Mouse (Mus musculus) fibroblast of lung, adult 2 months (primary cell): Measurements from ENCODE around the gene Nrxn2.
A peak's percentile ranks its signal among the peaks of the same experiment; 100 is the strongest.

Source experiments
- DNase-seq: peaks from one replicate; pipeline ENCODE4 v3.0.0-alpha.2; 2011; ENCODE audit warnings: low read depth

The Nrxn2 gene

GRCm38 (mm10) chr19:6392743-6393393 lies 25.7 kb upstream of the Nrxn2 start:
- DNase-seq, result no peak

GRCm38 (mm10) chr19:6393637-6394036 lies 24.9 kb upstream of the Nrxn2 start:
- no peak for DNase-seq

GRCm38 (mm10) chr19:6396237-6396636 lies 22.3 kb upstream of the Nrxn2 start:
- no peak for DNase-seq

- no peak for DNase-seq
Observed at GRCm38 (mm10) chr19:6397582-6398249, 20.8 kb upstream of the Nrxn2 start.

- DNase-seq, result no peak
Observed at GRCm38 (mm10) chr19:6398447-6399284, 19.9 kb upstream of the Nrxn2 start.

GRCm38 (mm10) chr19:6399285-6400095 lies 19.0 kb upstream of the Nrxn2 start, which contains the start of gene Rasgrp2:
Gene Rasgrp2 (plus strand): TSS chr19:6399340.
- DNase-seq, result no peak

GRCm38 (mm10) chr19:6400096-6401086 lies 18.1 kb upstream of the Nrxn2 start:
- no peak for DNase-seq

- peak; percentile 16 for DNase-seq
Observed at GRCm38 (mm10) chr19:6401131-6401815, 17.3 kb upstream of the Nrxn2 start.

GRCm38 (mm10) chr19:6401951-6402350 lies 16.6 kb upstream of the Nrxn2 start:
- DNase-seq, result no peak

- no peak for DNase-seq
Observed at GRCm38 (mm10) chr19:6403869-6404268, 14.7 kb upstream of the Nrxn2 start.

- DNase-seq, result no peak
Observed at GRCm38 (mm10) chr19:6405433-6405832, 13.1 kb upstream of the Nrxn2 start.

- DNase-seq, result no peak
Observed at GRCm38 (mm10) chr19:6407109-6407508, 11.4 kb upstream of the Nrxn2 start.

GRCm38 (mm10) chr19:6407816-6408510 lies 10.6 kb upstream of the Nrxn2 start:
- no peak for DNase-seq

- no peak for DNase-seq
Observed at GRCm38 (mm10) chr19:6408749-6409148, 9.8 kb upstream of the Nrxn2 start.

- DNase-seq, result no peak
Observed at GRCm38 (mm10) chr19:6409176-6409575, 9.4 kb upstream of the Nrxn2 start.

- no peak for DNase-seq
Observed at GRCm38 (mm10) chr19:6409936-6410335, 8.6 kb upstream of the Nrxn2 start.

GRCm38 (mm10) chr19:6412798-6413197 lies 5.7 kb upstream of the Nrxn2 start:
- no peak for DNase-seq

GRCm38 (mm10) chr19:6415454-6415853 lies 3.1 kb upstream of the Nrxn2 start:
- no peak for DNase-seq

GRCm38 (mm10) chr19:6416124-6416770 lies 2.3 kb upstream of the Nrxn2 start:
- no peak for DNase-seq
